Mouse (Mus musculus): Measurements from ENCODE around the gene Rtca. TPM values are rescaled to one million over a fixed set of nuclear protein-coding genes. Genes with fewer than 3 reads are reported as not detected.

The Rtca gene
- total RNA-seq, 2 experiments from 2014 or later: 20.1 to 22.1 TPM

- DNase-seq (ENCODE audit: low spot score): no peak
- intact Hi-C loops (cut with DNase I): loop anchor here (5.0 kb wide), 1 partner anchor 53 kb away; no protein-coding TSS in a partner anchor
Measured at GRCm38 (mm10) chr3:116480119-116480518, 27.9 kb downstream of the Rtca start.

GRCm38 (mm10) chr3:116477351-116477750, 30.7 kb downstream of the Rtca start:
- no peak for DNase-seq (ENCODE audit: low spot score)
- intact Hi-C loops (cut with DNase I): no loop called here

- intact Hi-C loops (cut with DNase I): no loop called here
- no peak for DNase-seq (ENCODE audit: low spot score)
Measured at GRCm38 (mm10) chr3:116476686-116477298, 31.2 kb downstream of the Rtca start.

GRCm38 (mm10) chr3:116474602-116475001, 33.4 kb downstream of the Rtca start:
- no peak for DNase-seq (ENCODE audit: low spot score)
- intact Hi-C loops (cut with DNase I): no loop called here

GRCm38 (mm10) chr3:116465709-116466108, 42.3 kb downstream of the Rtca start:
- no peak for DNase-seq (ENCODE audit: low spot score)
- intact Hi-C loops (cut with DNase I): no loop called here

- intact Hi-C loops (cut with DNase I): no loop called here
Measured at GRCm38 (mm10) chr3:116464318-116464717, 43.7 kb downstream of the Rtca start.

GRCm38 (mm10) chr3:116461053-116461452, 47.0 kb downstream of the Rtca start:
- intact Hi-C loops (cut with DNase I): no loop called here
- DNase-seq (ENCODE audit: low spot score): no peak

More at GRCm38 (mm10) chr3:116464318-116464717, 43.7 kb downstream of the Rtca start:
- no peak for DNase-seq (ENCODE audit: low spot score)

- intact Hi-C loops (cut with DNase I): no loop called here
- DNase-seq (ENCODE audit: low spot score): no peak
Measured at GRCm38 (mm10) chr3:116454529-116454928, 53.5 kb downstream of the Rtca start.

GRCm38 (mm10) chr3:116450741-116451140, 57.3 kb downstream of the Rtca start:
- intact Hi-C loops (cut with DNase I): no loop called here
- DNase-seq (ENCODE audit: low spot score): no peak

- intact Hi-C loops (cut with DNase I): no loop called here
- no peak for DNase-seq (ENCODE audit: low spot score)
Measured at GRCm38 (mm10) chr3:116444327-116444726, 63.7 kb downstream of the Rtca start.

- DNase-seq (ENCODE audit: low spot score): no peak
- intact Hi-C loops (cut with DNase I): no loop called here
Measured at GRCm38 (mm10) chr3:116442788-116443187, 65.2 kb downstream of the Rtca start.

- DNase-seq (ENCODE audit: low spot score): no peak
- intact Hi-C loops (cut with DNase I): no loop called here
Measured at GRCm38 (mm10) chr3:116441518-116442205, 66.3 kb downstream of the Rtca start.

GRCm38 (mm10) chr3:116440066-116440997, 67.7 kb downstream of the Rtca start:
- intact Hi-C loops (cut with DNase I): no loop called here
- DNase-seq (ENCODE audit: low spot score): no peak

Other genes starting within 250 kb of the Rtca start
- gene Cdc14a, start 84.2 kb downstream of the Rtca start, total RNA-seq (2021): 1 to 10 TPM; 3.7 to 4.2 TPM
- 10 to 100 TPM; 57.0 to 62.1 TPM for gene Dbt, start 4.9 kb upstream of the Rtca start, total RNA-seq (2021)
- gene Lrrc39, start 54.8 kb upstream of the Rtca start, total RNA-seq (2021): 10 to 100 TPM; 69.5 to 70.7 TPM
- 1 to 10 TPM; 2.1 to 2.4 TPM for gene Sass6, start 86.8 kb upstream of the Rtca start, total RNA-seq (2021)
- 1 to 10 TPM; 5.1 to 5.3 TPM for gene Trmt13, start 106.4 kb upstream of the Rtca start, total RNA-seq (2021)
- gene Mfsd14a, start 154.5 kb upstream of the Rtca start, total RNA-seq (2021): 10 to 100 TPM; 17.9 to 22.0 TPM
- gene Gm43191, start 173.1 kb upstream of the Rtca start, total RNA-seq (2021): 1 to 10 TPM in 1 of 2 experiments, under 1 TPM in 1; 0.86 to 1.3 TPM
- gene Slc35a3, start 204.6 kb upstream of the Rtca start, total RNA-seq (2021): 10 to 100 TPM; 13.9 to 14.6 TPM

All from heart, postnatal 25 days (tissue).